Mouse (Mus musculus) liver, adult 2 months (tissue): ENCODE data around the gene Catsperd.

Experiments used
- CTCF ChIP-seq: fragments of 200-500 bp; IDR thresholded peaks from 2 replicates; pipeline ENCODE4 v1.5.1; 2011; ENCODE audit warnings: low read depth, low read length, control low read depth
- POLR2A ChIP-seq: fragments of 200-500 bp; IDR thresholded peaks from 2 replicates; pipeline ENCODE4 v1.6.1; 2011; ENCODE audit warnings: low read length, control low read depth; ENCODE audit not compliant: insufficient read depth; ENCODE audit errors: extremely low read depth

GRCm38 (mm10) chr17:56703038-56703437 is 75.1 kb downstream of the Catsperd start:
- TF ChIP-seq POLR2A (no peak), CTCF (no peak)
